Comparison of ENCODE assay signal across 21 mouse cellular contexts in the genomic region with DNA sequence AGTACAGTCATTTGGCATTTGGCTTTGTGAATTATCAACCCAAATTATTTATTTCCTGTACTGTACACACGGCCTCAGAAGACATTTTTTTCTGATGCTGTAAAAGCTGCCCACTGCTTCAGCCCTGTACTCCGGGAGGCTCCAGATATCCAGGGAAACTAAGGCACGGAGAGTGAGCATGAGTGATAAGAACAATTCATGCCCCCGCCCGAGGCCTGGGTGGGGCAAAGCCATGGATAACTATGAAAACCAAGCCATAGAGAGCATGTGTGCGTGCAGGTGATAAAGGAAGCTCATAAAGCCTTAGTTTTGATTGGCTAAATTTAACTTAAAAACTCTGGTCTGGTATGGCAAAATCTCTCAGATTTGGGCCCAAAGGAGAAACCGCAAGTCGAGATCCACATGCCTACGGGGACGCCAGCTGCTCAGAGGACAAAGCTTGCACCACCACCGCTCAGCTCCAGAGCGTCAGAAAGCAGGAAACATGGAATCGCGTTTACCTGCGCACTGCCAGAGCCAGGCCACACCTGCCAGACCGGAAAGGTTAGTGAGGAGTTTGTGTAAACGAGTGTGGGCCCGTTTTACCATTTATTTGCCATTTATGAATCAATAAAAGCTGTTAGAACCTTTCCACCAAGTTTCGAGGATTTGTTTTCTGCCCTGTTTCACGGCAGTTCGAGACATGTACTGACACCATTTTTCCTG.
DNase-seq lines count a peak whose midpoint lies in the region; ATAC-seq and TF ChIP-seq lines count a peak whose summit lies in the region.
"Had no signal": no experiment of that assay in that cellular context is flagged by ENCODE, and none has a peak within 500 bp of the region (broad histone marks: within the 10 kb centered on the region; RNA-seq: fewer than 3 reads in every experiment).

No protein-coding gene starts in this region.

- no peak overlapping the region for H3K4me3 ChIP-seq in liver, embryonic 13.5 days (replicated peaks)
- 0 out of 2 replicates have a peak overlapping the region, but pooled peaks have one; percentile 5 for H3K4me3 ChIP-seq in small intestine, adult 2 months (ENCODE audit: low read depth, low read length)
- H3K4me3 ChIP-seq: forebrain, embryonic 15.5 days; hindbrain, embryonic 12.5 days; limb, embryonic 10.5 days; midbrain, embryonic 10.5 days had no signal

- no peak overlapping the region for H3K4me2 ChIP-seq in liver, embryonic 13.5 days
- H3K4me2 ChIP-seq: forebrain, embryonic 15.5 days; hindbrain, embryonic 12.5 days had no signal

- DNase-seq in liver, embryonic 13.5 days, result peak; percentile 1
- DNase-seq in liver, result no peak
- DNase-seq in urinary bladder, postnatal 25 days (ENCODE audit: low spot score), result peak; percentile 29
- no peak for DNase-seq in urinary bladder, postnatal 10 days (ENCODE audit: low spot score)
- DNase-seq in cerebellum, adult 11-12 months, result no peak
- DNase-seq in right cerebral cortex, postnatal 25 days, result no peak
- DNase-seq: cerebellum, adult 8-10 months; gastrocnemius, postnatal 25 days; kidney, postnatal 36 days; layer of hippocampus, adult 9-11 months; retina, postnatal 1 day; thymus, adult 18-20 months; thymus, postnatal 4 days had no signal

- H3K9me3 ChIP-seq in liver, embryonic 13.5 days (replicated peaks), result no peaks in the 10 kb centered on the region
- H3K9me3 ChIP-seq: forebrain, embryonic 15.5 days; hindbrain, embryonic 12.5 days; limb, embryonic 10.5 days; midbrain, embryonic 10.5 days had no signal

- ATAC-seq in liver, embryonic 13.5 days (ENCODE audit: low read depth), result no peak
- ATAC-seq: forebrain, embryonic 15.5 days; inflammation-experienced regulatory T-cells, adult 6 months had no signal

- H3K4me1 ChIP-seq in liver, embryonic 13.5 days (replicated peaks), result no peaks in the 10 kb centered on the region; the same call in 1 of the 2 replicates
- H3K4me1 ChIP-seq in small intestine, adult 2 months (ENCODE audit: control insufficient read depth, insufficient read depth, insufficient read length, low read length), result no peaks in the 10 kb centered on the region
- H3K4me1 ChIP-seq: limb, embryonic 10.5 days had no signal

- WGBS in liver, embryonic 13.5 days (ENCODE audit: insufficient replicate concordance), result 65% methylated on average over 21 of the region's 21 CpGs
- 35% methylated on average over 21 of the region's 21 CpGs for WGBS in small intestine, adult 2 months

- no peaks in the 10 kb centered on the region for H3K27me3 ChIP-seq in liver, embryonic 13.5 days
- H3K27me3 ChIP-seq in small intestine, adult 2 months (ENCODE audit: control insufficient read depth, insufficient read depth, low read length), result no peaks in the 10 kb centered on the region
- H3K27me3 ChIP-seq: forebrain, embryonic 15.5 days; hindbrain, embryonic 12.5 days had no signal

- no peak for TF ChIP-seq CTCF in small intestine, adult 2 months (IDR thresholded peaks at IDR 0.05; ENCODE audit: extremely low read depth, insufficient read length, insufficient replicate concordance, low read depth, low read length)

- no peak overlapping the region for H3K9ac ChIP-seq in liver, embryonic 13.5 days
- H3K9ac ChIP-seq: forebrain, embryonic 15.5 days; hindbrain, embryonic 12.5 days; liver, embryonic 14.5 days had no signal

- H3K27ac ChIP-seq in liver, embryonic 13.5 days, result no peak overlapping the region
- H3K27ac ChIP-seq in small intestine, adult 2 months (ENCODE audit: insufficient read depth, low read depth, low read length), result no peak overlapping the region
- H3K27ac ChIP-seq: forebrain, embryonic 15.5 days; hindbrain, embryonic 12.5 days; limb, embryonic 10.5 days; liver, embryonic 14.5 days; macrophage; midbrain, embryonic 10.5 days had no signal

- no peaks in the 10 kb centered on the region for H3K36me3 ChIP-seq in liver, embryonic 13.5 days
- no peaks in the 10 kb centered on the region for H3K36me3 ChIP-seq in small intestine, adult 2 months (ENCODE audit: control insufficient read depth, insufficient read depth, low read length)
- H3K36me3 ChIP-seq: forebrain, embryonic 15.5 days; hindbrain, embryonic 12.5 days; limb, embryonic 10.5 days; midbrain, embryonic 10.5 days had no signal

- TF ChIP-seq POLR2A in small intestine, adult 2 months (IDR thresholded peaks at IDR 0.05; ENCODE audit: low read depth, low read length), result no peak

Comparison
In these comparisons a context has a peak if more than half of its experiments do, and no peak if none do; other contexts are left out.
1. DNase-seq: peak in liver, embryonic 13.5 days (single experiment) and urinary bladder, postnatal 25 days (single experiment); none in liver (single experiment), urinary bladder, postnatal 10 days (single experiment), cerebellum, adult 11-12 months (single experiment) and right cerebral cortex, postnatal 25 days (single experiment).